Mouse (Mus musculus) MEL (cell line): Measurements from ENCODE around the gene Tfe3. TPM values are rescaled to one million over a fixed set of nuclear protein-coding genes. Genes with fewer than 3 reads are reported as not detected.

Experiments used
- DNase-seq: peaks from one replicate; pipeline ENCODE4 v3.0.0; 2011; ENCODE audit warnings: low read depth, low spot score
- H3K27ac ChIP-seq: 2 replicates; pipeline ENCODE4 v1.5.1; 2012; ENCODE audit warnings: low read depth, mild to moderate bottlenecking, control low read depth, low read length, moderate library complexity; ENCODE audit not compliant: control insufficient read depth
- H3K27me3 ChIP-seq, 2 experiments: fragments of 150-350 bp in 1 of 2; sonication (generic) in 1 of 2; 2 replicates each; pipeline ENCODE4 v1.6.1; 2012; ENCODE audit warnings: low read length in 2 of 2, mild to moderate bottlenecking in 2 of 2, improper control_type of control experiment in 1 of 2, moderate library complexity in 1 of 2; ENCODE audit not compliant: insufficient read depth in 2 of 2, control insufficient read depth in 1 of 2
- H3K36me3 ChIP-seq, 2 experiments: 2 replicates each; pipeline ENCODE4 v1.6.1; 2012 to 2014; ENCODE audit warnings: low read length in 2 of 2, improper control_type of control experiment in 1 of 2, inconsistent platforms in 1 of 2, mild to moderate bottlenecking in 1 of 2; ENCODE audit not compliant: insufficient read depth in 2 of 2, control insufficient read depth in 1 of 2
- H3K4me1 ChIP-seq, 2 experiments: fragments of 150-350 bp in 1 of 2; sonication (generic) in 1 of 2; 2 replicates each; pipeline ENCODE4 v1.6.1; 2012; ENCODE audit warnings: low read length in 2 of 2, improper control_type of control experiment in 1 of 2, mild to moderate bottlenecking in 1 of 2; ENCODE audit not compliant: insufficient read depth in 2 of 2, control insufficient read depth in 1 of 2
- H3K4me3 ChIP-seq, 2 experiments: fragments of 150-350 bp in 1 of 2; sonication (generic) in 1 of 2; 2 replicates each; pipeline ENCODE4 v1.5.1; 2012; ENCODE audit warnings: low read depth in 2 of 2, low read length in 2 of 2, mild to moderate bottlenecking in 2 of 2, moderate library complexity in 2 of 2, control low read depth in 1 of 2, improper control_type of control experiment in 1 of 2; ENCODE audit not compliant: control insufficient read depth in 1 of 2, insufficient read depth in 1 of 2
- H3K79me2 ChIP-seq: 2 replicates; pipeline ENCODE4 v1.6.1; 2012; ENCODE audit warnings: mild to moderate bottlenecking, low read length, moderate library complexity; ENCODE audit not compliant: control insufficient read depth, poor library complexity, insufficient read depth
- H3K9ac ChIP-seq: 2 replicates; pipeline ENCODE4 v1.6.1; 2012; ENCODE audit warnings: low read depth, mild to moderate bottlenecking, control low read depth, low read length, moderate library complexity; ENCODE audit not compliant: control insufficient read depth, poor library complexity, severe bottlenecking
- H3K9me3 ChIP-seq: fragments of 150-350 bp; sonication (generic); replicated peaks from 2 replicates; pipeline ENCODE4 v1.6.1; 2012; ENCODE audit warnings: mild to moderate bottlenecking, low read length, improper control_type of control experiment, moderate library complexity; ENCODE audit not compliant: insufficient read depth
- CHD1 ChIP-seq: IDR thresholded peaks from 2 replicates; pipeline ENCODE4 v1.6.1; 2012; ENCODE audit warnings: low read depth, mild to moderate bottlenecking, inconsistent platforms, low read length, improper control_type of control experiment
- CHD2 ChIP-seq: IDR thresholded peaks from 2 replicates; pipeline ENCODE4 v1.6.1; 2011; ENCODE audit warnings: low read length, improper control_type of control experiment
- CTCF ChIP-seq, 3 experiments: IDR thresholded peaks in 2 of 3; conservative IDR thresholded peaks in 1 of 3; 2 replicates each; pipeline ENCODE4 v1.5.1; 2011 to 2012; ENCODE audit warnings: low read length in 3 of 3, low read depth in 2 of 3, mild to moderate bottlenecking in 2 of 3, improper control_type of control experiment in 1 of 3, inconsistent platforms in 1 of 3, mixed read lengths in 1 of 3, moderate library complexity in 1 of 3; ENCODE audit not compliant: control insufficient read depth in 1 of 3, insufficient read depth in 1 of 3, poor library complexity in 1 of 3, severe bottlenecking in 1 of 3
- EP300 ChIP-seq, 2 experiments: IDR thresholded peaks; 2 replicates each; pipeline ENCODE4 v1.6.1; 2011; ENCODE audit warnings: improper control_type of control experiment in 2 of 2, low read length in 2 of 2, low read depth in 1 of 2, mild to moderate bottlenecking in 1 of 2
- ETS1 ChIP-seq: IDR thresholded peaks from 2 replicates; pipeline ENCODE4 v1.6.1; 2012; ENCODE audit warnings: low read depth, mild to moderate bottlenecking, inconsistent platforms, low read length, improper control_type of control experiment, moderate library complexity
- JUND ChIP-seq: IDR thresholded peaks from 2 replicates; pipeline ENCODE4 v1.6.1; 2011; ENCODE audit warnings: low read depth, mild to moderate bottlenecking, improper control_type of control experiment, low read length
- KAT2A ChIP-seq: conservative IDR thresholded peaks from 2 replicates; pipeline ENCODE4 v1.6.1; 2012; ENCODE audit warnings: low read depth, low read length, improper control_type of control experiment, inconsistent platforms
- MAFK ChIP-seq: IDR thresholded peaks from 2 replicates; pipeline ENCODE4 v1.6.1; 2011; ENCODE audit warnings: low read depth, mild to moderate bottlenecking, low read length, improper control_type of control experiment, borderline replicate concordance
- MAZ ChIP-seq: IDR thresholded peaks from 2 replicates; pipeline ENCODE4 v1.6.1; 2012; ENCODE audit warnings: low read depth, mild to moderate bottlenecking, inconsistent platforms, low read length, improper control_type of control experiment
- MYB ChIP-seq: IDR thresholded peaks from 2 replicates; pipeline ENCODE4 v1.6.1; 2011; ENCODE audit warnings: mild to moderate bottlenecking, low read depth, low read length, improper control_type of control experiment
- POLR2A ChIP-seq, 2 experiments: IDR thresholded peaks; 2 replicates each; pipeline ENCODE4 v1.6.1; 2011 to 2012; ENCODE audit warnings: low read length in 2 of 2, mild to moderate bottlenecking in 2 of 2, control low read depth in 1 of 2, improper control_type of control experiment in 1 of 2, low read depth in 1 of 2, moderate library complexity in 1 of 2; ENCODE audit not compliant: control insufficient read depth in 1 of 2, insufficient read depth in 1 of 2, poor library complexity in 1 of 2
- RAD21 ChIP-seq: IDR thresholded peaks from 2 replicates; pipeline ENCODE4 v1.6.1; 2011; ENCODE audit warnings: mild to moderate bottlenecking, low read depth, low read length, improper control_type of control experiment
- RCOR1 ChIP-seq: IDR thresholded peaks from 2 replicates; pipeline ENCODE4 v1.6.1; 2012; ENCODE audit warnings: low read depth, mild to moderate bottlenecking, inconsistent platforms, low read length, improper control_type of control experiment
- SIN3A ChIP-seq: IDR thresholded peaks from 2 replicates; pipeline ENCODE4 v1.6.1; 2012; ENCODE audit warnings: low read length, improper control_type of control experiment, inconsistent platforms
- SMC3 ChIP-seq: IDR thresholded peaks from 2 replicates; pipeline ENCODE4 v1.6.1; 2011; ENCODE audit warnings: low read depth, low read length, improper control_type of control experiment
- USF1 ChIP-seq: IDR thresholded peaks from 2 replicates; pipeline ENCODE4 v1.6.1; 2014; ENCODE audit warnings: low read depth, mild to moderate bottlenecking, inconsistent platforms, low read length, improper control_type of control experiment, moderate library complexity
- USF2 ChIP-seq, 2 experiments: IDR thresholded peaks; 2 replicates each; pipeline ENCODE4 v1.6.1; 2011 to 2012; ENCODE audit warnings: improper control_type of control experiment in 2 of 2, low read length in 2 of 2, borderline replicate concordance in 1 of 2, inconsistent platforms in 1 of 2, low read depth in 1 of 2, mild to moderate bottlenecking in 1 of 2; ENCODE audit not compliant: insufficient read depth in 1 of 2
- polyA plus RNA-seq, 2 experiments: library from polyadenylated mRNA; stranded (reverse) in 1 of 2; unstranded in 1 of 2; fragments of >175 nt in 1 of 2; fragments of >200 nt in 1 of 2; gene quantifications; 2 replicates each; pipeline versions ENCODE4 v1.2.1 to v1.2.4; 2012; ENCODE audit warnings: low replicate concordance in 2 of 2, low read depth in 1 of 2; ENCODE audit not compliant: insufficient read length in 2 of 2, insufficient read depth in 1 of 2, missing spikeins in 1 of 2
- total RNA-seq: library from RNA; depleted of rRNA; stranded (reverse); fragments of 300-350 nt; gene quantifications from 2 replicates; pipeline ENCODE4 v1.2.3, GENCODE M21; 2012

The Tfe3 gene
- total and polyA plus RNA-seq, 3 experiments, result 20.6 to 64.7 TPM; not detected in 1

DNA sequence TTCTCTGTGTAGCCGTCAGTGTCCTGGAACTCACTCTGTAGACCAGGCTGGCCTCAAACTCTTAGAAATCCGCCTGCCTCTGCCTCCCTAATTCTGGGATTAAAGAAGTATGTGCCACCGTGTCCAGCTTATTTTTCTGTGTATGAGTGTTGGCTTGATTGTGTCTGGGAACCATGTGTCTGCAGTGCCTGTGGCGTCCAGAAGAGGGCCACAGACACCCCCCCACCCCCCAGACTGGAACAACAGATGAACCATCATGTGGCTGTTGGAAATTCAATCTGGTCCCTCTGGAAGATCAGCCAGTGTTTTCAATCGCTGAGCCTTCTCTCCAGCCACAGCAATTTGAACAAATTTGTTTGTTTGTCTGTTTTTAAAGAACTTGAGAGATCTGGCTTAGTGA, 18.9 kb upstream of the Tfe3 start:
- Histone ChIP-seq H3K9me3 (no peaks in the 10 kb centered on the region), H3K79me2 (no peaks in the 10 kb centered on the region), H3K4me3 (no peak overlapping the region), H3K27ac (no peak overlapping the region), H3K9ac (no peak overlapping the region), H3K27me3 (no peaks in the 10 kb centered on the region)
- DNase-seq, result peak; percentile 60
- TF ChIP-seq MAZ (0 out of 2 replicates have a peak, but pooled peaks have one; percentile 26), USF1 (no peak), POLR2A (IDR thresholded peaks at IDR 0.05; ENCODE audit: control insufficient read depth in 1 of 2, insufficient read depth in 1 of 2, low read depth in 1 of 2, low read length in 2 of 2, poor library complexity in 1 of 2) (no peak), RAD21 (peak; percentile 21), CHD2 (no peak), SMC3 (peak; percentile 54), CTCF (IDR thresholded peaks at IDR 0.05 in 2 of 3, conservative IDR thresholded peaks at IDR 0.05 in 1 of 3; ENCODE audit: control insufficient read depth in 1 of 3, insufficient read depth in 1 of 3, low read depth in 2 of 3, low read length in 3 of 3, poor library complexity in 1 of 3, severe bottlenecking in 1 of 3) (peak; percentile 64 to 71 (median 68)), CHD1 (no peak)
- TF ChIP-seq, all 39 proteins: peak for 4
- H3K4me1 ChIP-seq, result peaks cover 15 to 25% of the 10 kb centered on the region in 2 experiments
- peaks cover 0 to 7% of the 10 kb centered on the region in 2 experiments; a peak in 2 of 4 replicates for H3K36me3 ChIP-seq

DNA sequence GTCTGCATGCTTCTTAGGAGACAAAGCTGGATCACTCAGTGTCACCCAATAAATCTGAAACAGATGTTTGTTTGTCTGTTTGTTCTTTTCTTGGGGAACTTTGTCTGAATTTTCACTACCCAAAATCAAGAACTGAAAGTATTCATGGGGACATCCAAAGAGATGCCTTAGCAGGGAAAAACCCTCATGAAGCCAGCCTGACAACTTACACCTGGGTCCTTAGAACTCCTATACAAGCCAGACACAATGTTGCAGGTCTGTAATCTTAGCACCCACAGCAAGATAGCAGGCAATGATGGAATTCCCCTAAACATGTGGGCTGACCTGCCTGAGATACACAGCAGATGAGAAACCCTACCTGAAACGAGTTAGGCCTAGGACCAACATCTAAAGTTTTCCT, 17.4 kb upstream of the Tfe3 start:
- H3K27me3 ChIP-seq, result no peaks in the 10 kb centered on the region
- no peak for TF ChIP-seq RAD21
- TF ChIP-seq ETS1, result no peak
- no peak for TF ChIP-seq RCOR1
- TF ChIP-seq SIN3A, result no peak
- TF ChIP-seq USF2 (IDR thresholded peaks at IDR 0.05; ENCODE audit: borderline replicate concordance in 1 of 2, insufficient read depth in 1 of 2, low read depth in 1 of 2, low read length in 2 of 2), result no peak
- no peak for TF ChIP-seq EP300 (IDR thresholded peaks at IDR 0.05; ENCODE audit: low read depth in 1 of 2, low read length in 2 of 2)
- no peak for TF ChIP-seq JUND
- TF ChIP-seq MAFK, result no peak
- TF ChIP-seq KAT2A, result no peak
- TF ChIP-seq MYB, result no peak
- TF ChIP-seq, all 39 proteins: peak for 0
- Histone ChIP-seq H3K9ac (no peak overlapping the region), H3K4me3 (no peak overlapping the region), H3K9me3 (no peaks in the 10 kb centered on the region), H3K4me1 (peaks cover 15 to 29% of the 10 kb centered on the region in 2 experiments), H3K36me3 (peaks cover 0 to 11% of the 10 kb centered on the region in 2 experiments; a peak in 2 of 4 replicates), H3K27ac (no peak overlapping the region), H3K79me2 (no peaks in the 10 kb centered on the region)
- DNase-seq, result no peak
